Mouse (Mus musculus) cerebellum, adult 11 months (tissue): ENCODE results near the gene Cpne5.
"Not testable (repeated sequence)": the region's sequence is repeated elsewhere in the genome, so short reads cannot be mapped to it uniquely, and the experiment has no call there.

Experiments used
- DNase-seq: peaks from one replicate; pipeline ENCODE4 v3.0.0; 2022

Gene Cpne5

DNA sequence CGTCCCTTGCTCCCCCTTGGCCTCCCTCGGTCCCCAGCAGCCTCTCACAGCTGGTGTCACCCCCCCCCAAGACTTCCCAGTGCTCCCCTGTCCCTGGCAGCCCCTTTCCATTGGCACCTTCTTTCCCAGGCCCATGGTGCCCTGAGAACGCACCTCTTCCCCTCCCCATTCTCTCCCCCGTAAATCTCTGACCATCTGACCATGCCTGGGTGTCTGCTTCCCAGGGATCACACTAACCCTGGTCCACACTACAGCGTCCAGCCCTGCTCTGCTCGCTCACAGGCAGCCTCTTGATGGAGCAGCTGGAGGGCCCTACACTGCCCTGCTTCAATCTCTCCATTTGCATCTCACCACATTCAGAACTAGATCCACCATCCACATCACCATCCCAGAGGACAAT is 18.5 kb upstream of the Cpne5 start:
- no peak for DNase-seq

DNA sequence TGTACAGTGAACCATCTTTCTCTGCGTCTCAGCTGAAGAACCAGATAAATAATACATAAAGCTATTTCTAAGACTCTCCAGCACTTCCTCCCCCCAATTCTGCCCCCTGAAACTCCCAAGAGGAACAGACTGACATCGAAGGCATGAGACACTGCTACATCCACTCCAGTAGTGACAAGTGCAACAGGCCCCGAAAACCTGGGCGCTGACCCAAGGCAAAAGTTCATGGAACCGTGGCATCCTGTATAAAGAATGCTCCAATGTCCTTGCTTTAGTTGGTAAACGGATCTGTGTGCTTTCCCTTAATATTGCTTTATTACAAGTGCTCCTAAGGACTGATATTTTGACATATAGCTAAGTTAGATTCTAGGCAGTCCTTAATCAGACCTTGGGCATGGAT is 16.8 kb upstream of the Cpne5 start:
- DNase-seq = not testable (repeated sequence)

DNA sequence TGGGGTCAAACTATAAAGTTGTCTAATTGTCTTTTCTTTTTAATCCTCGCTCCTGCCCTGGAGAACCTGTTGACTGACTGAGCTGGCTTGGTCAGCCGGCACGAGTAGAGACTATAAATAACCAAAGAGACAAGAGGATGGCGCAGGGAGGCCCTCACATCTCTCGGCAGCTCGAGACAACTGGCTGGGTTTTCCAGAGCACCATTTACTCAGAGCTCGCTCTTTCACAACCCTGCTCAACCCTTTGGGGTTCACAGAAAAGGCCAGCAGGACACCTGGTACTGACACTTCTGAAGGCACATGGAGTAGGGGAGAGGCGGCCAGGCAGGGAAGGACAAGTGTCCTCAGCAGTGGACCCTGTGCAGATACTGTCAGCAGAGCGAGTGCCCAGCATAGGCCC is 15.7 kb upstream of the Cpne5 start:
- no peak for DNase-seq

DNA sequence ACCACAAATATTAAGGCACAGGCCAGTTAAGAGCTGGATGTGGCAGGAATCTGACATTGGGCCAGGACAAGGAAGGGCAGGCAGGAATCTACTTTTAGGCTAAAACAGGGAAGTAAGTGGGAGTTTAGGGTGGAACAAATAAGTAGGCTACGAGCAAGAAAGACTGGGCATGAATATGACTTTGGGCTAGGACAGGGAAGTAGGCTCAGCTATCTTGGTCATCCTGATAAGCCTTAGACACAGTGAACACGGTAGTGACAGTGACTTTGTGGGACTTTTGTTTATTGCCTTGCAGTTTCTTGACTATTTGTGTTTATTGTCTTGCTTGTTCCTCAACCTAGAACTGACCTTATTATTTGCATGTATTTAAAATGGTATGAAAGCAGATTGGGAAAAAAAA is 15.3 kb upstream of the Cpne5 start:
- DNase-seq = no peak

DNA sequence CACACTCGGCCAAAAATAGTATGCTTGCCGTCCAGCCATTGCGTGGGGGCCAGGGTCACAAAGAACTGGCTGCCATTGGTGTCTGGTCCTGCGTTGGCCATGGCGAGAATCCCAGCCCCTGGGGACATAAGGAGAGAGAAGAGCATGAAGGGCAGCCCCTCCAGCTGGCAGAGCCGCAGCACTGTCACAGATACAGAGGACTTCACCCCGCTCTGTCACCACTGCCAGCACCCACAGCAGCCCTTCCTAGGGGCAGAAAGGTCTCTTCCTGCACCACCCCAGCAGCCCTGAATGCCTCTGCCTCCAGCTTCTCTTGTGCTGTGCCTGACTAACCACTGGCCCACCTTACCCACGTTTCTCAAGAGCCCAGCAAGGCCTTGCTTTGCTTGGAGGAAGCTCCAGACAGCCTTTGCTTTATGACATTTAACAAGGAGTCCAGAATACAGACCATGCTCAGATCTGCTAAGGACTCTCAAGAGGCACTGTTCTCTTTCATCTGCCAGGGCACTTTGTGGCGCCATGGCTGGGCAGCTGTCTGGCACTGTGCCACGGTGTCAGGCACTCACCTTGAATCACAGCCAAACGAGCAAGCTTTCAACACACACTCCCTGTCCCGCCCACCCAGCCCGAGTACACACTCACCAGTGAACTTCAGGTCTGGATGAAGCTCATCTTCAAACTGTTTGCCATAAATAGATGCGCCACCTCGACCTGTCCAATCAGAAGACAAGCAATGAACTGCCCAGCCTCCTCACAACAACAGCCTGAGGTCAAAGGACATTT is 13.8 kb upstream of the Cpne5 start:
- no peak for DNase-seq

DNA sequence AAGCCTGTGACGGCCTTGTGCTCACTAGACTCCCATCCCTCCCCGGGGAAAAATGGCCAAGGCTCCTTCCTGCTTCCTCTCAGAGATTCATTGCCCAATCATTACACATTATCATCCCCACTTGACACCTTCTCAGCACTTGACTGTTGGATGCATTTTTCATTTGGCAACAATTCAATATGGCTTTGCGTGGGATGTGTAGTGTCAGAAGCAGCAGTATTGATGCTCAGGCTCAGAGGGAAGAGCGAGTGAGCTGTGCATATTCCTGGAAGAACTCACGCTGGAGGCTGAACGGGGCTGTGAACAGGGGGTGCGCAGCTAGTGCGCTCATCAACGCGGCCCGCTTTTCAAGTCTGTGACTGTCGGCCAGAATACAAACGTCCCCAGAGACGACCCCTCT is 13.0 kb upstream of the Cpne5 start:
- not testable (repeated sequence) for DNase-seq

DNA sequence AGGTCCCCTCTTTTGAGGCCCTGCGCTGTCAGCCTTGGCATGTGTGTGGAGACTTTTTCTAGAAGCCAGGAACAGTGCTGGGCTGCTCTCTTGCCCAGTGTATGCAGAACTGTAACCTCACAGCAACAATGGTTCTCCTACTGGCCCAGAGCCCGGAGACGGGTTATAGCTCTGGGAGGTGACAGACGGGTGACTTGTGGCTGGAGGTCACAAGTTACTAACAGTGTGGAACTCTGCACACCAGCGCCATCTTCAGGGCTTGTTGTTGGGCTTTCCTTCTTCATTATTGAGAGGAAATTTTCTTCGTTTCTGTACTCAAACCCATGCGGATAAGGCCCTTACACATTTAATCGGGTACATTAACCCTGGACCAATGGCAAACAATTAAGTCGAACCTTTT is 11.5 kb upstream of the Cpne5 start:
- no peak for DNase-seq

DNA sequence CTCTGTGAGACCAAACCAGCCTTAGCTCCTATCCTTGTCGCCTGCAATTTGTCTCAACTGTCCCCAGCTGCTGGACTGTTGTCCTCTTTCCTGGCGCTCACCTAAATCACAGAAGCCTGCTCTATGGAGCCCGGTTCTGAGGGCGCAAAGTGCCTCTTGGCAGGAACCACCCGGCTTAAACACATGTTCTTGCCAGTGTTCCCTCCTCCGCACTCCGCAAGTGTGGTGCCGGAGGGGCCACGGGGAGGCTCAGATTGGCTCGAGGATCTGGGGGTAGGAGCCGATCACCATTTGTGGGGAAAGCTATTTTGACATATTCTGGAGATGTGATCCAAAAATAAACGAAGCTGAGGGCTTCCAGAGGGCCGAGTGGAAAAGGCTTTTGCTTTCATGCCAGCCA is 9.9 kb upstream of the Cpne5 start:
- no peak for DNase-seq

DNA sequence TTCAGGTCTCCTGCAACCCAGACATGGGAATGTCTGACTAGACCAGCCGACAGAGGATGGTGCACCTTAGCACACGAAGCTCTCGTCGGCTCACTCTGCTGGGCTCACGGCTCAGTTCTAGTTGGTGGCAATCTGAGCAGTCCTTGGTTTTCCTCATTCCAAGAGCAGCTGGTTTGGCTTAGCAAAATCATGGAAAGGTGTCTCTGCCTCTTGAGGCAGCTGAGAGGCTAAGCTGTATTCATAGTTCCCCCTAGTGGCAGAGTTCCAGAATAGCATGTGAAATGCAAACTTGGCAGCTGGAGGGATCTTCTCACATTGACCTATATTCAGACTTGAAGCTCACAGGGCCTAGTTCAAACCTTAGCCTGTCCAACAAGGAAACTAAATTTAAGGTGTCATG is 8.6 kb upstream of the Cpne5 start:
- DNase-seq = peak; percentile 34

DNA sequence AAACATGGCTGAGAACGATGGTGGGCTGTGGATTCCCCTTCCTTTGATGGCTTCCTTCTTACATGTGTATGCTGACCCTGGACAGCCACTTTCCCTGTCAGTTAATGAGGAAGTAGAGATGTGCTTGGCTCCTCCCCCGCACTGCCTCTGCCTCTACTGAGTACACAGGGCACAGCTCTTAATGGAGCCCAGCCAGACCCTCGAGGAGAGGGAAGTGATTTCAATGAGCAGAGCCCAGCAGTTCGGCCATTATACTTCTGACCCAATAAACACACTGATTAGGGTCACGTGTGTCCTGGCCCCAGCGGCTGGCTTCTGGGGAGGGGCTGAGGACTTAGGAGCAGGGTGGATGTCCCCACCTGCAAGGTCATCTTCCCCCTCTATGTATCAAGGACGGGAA is 7.8 kb upstream of the Cpne5 start:
- no peak for DNase-seq

DNA sequence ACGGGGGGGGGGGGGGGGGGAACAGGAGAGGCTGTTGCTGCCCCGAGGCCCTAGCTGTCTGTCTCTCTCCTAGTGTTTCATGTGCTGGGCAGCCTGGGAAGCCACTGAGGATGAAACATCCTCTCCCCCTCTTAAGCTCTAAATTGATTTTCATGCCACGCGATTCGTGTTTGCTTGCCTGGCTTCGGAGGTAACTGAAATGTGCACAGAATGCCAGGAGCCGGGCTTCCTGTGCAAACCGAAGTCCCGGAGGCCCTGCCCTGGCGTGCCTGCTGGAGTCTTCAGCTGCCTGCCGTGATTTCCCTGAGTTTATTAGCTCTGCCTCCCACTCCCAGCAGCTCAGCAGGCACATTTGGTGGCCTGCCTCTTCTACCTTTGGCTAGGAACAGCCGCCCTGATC is 6.9 kb upstream of the Cpne5 start:
- DNase-seq = no peak

DNA sequence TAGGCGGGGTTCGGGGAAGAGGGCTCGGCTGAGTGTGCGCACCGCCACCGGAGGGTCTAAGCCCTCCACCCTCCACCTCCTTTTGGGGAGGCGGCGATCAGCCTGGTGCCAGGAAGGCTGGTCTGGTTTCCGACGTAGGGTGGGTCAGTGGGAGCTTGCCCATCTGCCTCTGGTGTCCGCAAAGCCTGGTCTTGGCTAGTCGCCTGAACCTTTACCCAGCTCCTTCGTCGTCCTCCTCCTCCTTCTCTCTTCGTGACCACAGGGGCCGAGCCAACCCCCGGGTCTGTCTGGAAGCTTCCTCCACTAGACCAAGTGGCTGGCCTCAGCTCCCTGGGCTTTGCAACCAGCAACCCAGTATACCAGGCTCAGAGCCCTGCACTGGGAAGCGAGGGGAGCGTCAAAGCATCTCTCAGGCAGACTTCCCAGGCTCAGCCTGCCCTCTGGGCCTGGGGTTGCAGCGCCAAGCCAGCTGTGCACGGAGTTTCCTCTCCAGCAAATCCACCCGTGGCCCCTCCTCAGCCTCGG is 516 bp upstream of the Cpne5 start:
- DNase-seq = no peak

DNA sequence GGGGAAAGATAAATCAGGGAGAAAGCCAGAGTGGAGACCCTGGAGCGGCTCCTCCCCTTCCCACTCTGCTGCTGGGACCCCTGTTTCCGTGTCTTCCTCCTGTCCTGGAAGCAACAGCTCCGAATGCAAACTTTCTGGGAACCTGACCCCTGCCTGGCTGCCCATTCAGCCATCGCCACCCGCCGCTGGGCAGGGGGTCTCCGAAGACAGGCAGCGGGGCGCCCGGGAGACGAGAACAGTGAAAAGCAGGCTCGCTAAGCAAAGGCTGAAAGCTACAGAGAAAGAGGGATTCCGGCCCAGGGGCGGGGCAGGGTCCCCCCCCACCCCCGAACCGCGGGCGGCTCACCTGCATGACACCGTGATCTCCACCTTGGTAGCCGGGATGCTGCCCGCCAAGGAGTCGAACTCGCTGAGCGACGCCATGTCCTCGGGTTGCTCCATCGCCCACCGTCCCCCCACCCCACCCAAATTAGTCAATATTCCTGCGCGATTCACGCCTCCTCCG is 648 bp downstream of the Cpne5 start:
- no peak for DNase-seq

DNA sequence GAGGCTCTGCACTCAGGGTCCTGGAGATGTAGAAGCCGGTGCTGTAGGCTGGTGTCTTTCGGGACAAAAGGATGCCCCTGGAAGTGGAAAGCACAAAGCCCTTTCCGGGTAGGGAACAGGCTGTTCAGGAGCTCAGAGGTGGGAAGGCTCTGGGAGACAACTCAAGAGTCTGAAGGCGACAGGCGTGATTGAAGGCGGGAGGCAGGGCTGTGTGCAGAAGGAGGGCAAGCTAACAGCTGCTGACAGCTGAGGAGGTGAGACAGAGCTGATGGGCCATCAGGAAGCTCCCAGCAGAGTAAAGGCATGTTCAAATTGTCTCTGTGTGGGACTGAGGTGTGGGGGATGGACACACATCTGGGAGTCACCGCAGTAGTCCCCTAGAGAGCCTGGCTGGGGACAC is 1.9 kb downstream of the Cpne5 start:
- no peak for DNase-seq

DNA sequence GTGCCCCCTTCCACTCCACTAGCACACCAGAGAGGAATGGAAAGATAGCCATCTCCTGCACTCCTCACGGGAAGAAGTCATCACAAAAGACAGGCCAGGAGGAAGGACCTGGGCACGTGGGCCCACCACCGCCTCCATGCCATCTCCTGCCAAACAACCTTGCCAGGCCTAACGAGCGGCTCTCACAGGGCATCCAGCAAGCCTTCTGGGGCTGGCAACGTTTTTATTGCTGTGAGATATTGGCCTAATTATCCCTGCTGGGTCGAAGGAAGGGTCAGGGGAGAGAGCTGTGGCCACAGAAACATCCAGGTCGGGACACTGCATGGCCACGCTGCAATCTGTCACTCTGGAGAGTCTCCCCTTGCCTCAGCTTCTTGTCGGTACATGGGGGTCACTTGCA is 6.9 kb downstream of the Cpne5 start:
- DNase-seq = no peak

DNA sequence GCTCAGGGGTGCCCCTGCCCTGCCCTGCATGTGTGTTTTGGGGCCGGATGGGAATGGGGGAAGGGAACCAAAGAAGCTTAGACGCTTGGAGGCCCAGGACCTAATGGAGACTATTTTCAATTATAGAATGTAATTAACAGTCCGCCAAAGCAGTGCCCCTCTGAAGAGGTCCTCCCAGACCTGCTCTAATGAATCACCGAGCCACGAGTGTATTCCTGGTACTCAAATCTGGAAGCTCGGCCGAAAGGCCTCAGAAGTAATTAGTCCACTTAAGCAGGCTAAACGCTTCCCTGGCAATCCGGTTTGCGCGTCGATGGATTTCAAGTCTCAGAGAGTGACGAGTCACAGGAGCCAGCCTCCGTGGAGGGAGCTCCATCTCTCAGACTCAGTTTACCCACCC is 17.3 kb downstream of the Cpne5 start:
- DNase-seq = no peak

DNA sequence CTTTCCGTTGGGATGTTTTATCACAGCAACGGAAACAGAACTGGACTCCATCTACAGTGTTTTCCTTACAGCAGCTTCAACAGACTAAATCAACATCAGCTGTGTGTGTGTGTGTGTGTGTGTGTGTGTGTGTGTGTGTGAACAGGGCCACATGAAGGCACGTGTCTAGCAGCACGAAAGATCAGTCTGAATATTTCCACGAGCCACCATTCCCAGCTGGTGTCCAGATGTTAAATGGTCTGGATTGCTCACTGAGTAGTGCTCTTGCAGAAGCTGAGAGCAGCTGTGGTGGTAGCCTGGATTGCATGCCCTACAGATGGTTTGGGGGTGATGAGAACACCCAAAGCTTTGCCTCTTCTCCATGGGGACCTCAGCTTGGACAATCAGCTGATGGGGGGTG is 19.9 kb downstream of the Cpne5 start:
- no peak for DNase-seq

DNA sequence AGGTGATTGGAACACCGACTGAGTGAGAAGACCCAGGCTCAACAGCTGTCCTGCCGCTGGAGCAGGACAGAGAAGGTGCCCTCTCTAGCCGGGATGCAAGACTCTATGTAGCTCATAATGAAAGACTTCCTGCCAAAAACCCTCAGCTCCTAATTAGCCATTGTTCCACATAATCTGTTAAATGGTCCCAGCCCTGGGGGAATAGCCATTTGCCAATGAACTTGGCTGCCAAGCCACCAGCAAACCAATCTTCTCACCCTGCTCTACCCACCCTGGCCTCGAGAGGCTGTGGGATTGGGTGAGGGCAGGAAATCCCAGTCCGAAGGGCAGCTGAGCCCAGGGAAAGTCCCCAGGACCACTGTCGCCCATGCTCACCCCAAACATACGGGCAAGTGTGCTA is 21.9 kb downstream of the Cpne5 start:
- no peak for DNase-seq

DNA sequence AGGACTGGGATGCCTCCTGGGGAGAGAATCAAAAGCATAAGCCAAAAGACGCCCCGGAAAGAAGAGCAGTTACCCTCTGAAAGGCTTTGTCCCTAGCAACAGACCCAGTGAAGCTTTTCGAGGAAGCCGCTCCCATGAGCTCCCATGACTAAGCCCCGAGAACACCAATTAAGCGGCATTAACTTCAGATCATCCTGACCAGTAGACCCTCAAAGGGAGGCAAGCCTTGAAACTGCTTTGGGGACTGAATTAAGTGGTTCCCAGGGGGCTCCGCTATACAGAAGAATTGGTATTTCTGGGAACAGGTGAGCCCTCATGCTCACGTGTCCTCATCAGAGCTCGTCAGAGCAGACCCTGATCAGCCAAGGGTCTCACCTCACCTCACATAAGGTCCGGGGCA is 23.3 kb downstream of the Cpne5 start:
- DNase-seq = no peak

DNA sequence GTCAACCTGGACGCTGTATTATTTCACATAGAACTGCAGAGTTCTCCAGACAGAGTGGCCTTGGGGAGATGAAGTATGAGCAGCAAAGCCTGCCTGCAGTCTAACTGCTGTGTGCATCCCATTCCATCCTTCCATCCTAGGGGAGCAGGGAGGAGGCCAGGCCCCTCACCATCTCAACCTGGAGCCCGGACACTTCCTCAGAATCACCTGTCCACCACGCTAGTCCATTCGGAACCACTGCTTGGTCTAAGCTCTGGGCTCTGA is 23.8 kb downstream of the Cpne5 start:
- no peak for DNase-seq

DNA sequence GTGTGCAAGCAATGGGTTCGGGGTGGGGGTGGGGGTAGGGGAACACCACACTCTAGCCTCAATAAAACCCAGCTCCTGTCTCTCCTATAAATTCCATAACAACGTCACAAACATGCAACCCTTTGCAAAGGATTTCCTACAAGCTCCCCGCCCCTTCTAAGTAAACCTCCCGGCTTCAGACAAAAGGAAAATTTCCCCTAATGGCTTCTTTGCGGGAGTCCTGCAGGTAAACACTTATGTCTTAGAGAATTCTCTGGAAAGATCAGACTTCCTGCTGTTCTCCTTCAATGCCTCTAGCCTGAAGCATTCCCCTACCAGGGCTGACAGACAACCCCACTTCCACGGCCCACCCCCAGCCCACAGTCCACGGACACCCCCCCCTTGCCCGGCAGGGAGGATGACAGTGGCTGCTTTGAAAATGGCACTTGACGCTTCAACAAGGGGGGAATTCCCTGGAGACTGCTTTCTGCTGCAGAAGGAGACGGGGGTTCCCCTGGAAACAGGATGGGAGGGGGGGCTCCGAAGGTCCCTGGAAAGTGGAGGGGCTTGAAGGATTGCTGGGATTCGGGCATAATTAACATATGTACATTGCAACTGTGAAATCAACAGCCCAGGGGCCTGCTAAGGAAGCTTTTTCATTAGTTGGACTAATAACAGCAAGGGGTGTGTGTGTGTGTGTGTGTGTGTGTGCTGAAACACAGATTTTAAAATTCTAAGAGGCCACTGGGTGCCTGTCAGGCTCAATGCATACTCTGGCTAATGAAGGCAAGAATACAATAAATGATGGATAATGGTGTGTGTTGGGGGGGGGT is 24.4 kb downstream of the Cpne5 start:
- no peak for DNase-seq

DNA sequence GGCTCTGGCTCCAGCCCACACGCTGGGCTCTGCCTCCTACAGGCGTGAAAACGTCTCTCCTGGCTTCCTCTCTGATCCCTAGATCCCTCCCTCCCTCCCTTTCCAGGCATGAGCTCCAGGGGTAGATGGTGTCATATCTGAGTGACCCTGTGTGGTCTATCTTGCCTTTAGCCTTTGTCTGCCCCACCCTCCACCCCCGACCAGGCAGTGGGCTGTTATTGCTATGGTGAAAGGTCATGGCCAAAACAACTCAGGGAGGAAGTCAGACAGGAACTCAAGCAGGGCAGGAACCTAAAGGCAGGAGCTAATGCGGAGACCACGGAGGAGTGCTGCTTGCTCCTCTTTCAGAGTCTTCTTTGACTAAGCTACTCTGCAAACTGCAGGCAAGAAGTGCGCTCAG is 26.1 kb downstream of the Cpne5 start:
- DNase-seq = no peak

DNA sequence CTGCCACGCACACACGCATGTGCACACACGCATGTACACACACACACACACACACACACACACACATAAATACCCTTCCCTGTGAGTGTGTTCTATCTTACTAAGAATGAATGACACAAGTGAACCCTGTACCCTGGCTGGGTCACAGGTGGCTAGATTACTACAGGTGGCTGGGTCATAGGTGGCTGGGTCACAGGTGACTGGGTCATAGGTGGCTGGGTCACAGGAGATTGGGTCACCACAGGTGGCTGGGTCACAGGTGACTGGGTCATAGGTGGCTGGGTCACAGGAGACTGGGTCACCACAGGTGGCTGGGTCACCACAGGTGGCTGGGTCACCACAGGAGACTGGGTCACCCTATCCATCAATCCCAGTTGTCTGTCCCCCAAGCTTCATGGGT is 27.9 kb downstream of the Cpne5 start:
- no peak for DNase-seq

DNA sequence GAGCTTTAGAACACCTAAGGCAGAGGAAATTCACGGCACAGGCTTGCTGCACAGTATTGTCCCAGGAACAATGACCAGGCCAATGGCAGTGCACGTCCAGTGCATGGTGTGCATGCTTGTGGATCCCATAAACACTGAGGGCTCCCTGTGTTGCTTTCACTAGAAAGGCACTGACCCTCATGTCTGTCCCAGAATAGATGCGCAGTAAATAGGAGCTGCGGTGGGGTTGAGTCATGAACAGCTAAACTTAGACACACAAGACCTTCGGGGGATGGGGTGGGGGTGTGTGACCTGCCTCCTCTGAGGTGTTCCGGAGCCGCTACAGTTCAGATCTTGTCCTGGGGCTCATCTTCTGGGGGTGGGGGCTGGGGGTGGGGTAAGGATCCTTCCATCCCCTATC is 31.9 kb downstream of the Cpne5 start:
- DNase-seq = no peak

DNA sequence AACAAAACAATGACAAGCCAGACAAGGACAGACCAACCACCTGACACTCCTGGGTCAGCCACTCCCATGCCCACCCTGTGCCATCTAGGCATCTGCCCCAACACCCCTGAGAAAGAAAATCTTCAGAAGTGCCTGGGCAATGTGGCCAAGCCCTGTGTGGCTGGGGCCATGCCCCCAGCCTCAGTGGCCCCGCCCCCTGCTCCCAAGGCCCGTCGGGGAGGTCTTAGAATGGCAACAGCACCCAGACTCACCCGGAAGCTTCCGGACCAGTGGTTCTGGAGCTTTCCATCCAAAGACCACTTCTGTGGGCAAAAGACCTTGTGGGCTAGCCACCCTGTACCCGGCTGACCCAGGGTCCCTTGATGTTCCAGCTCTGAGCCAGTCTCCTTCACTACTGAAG is 35.4 kb downstream of the Cpne5 start:
- no peak for DNase-seq
